Comparison of ENCODE assay signal across 8 mouse cellular contexts in genomic region chr5:35530442-35530841, GRCm38 (mm10). TPM values are rescaled to one million over a fixed set of nuclear protein-coding genes. Genes with fewer than 3 reads are reported as not detected.
DNase-seq lines count a peak whose midpoint lies in the region; ATAC-seq lines count a peak whose summit lies in the region.

No protein-coding gene starts in this region.

- peak; percentile 46 for DNase-seq in gastrocnemius, postnatal 14 days
- no peak for DNase-seq in gastrocnemius, postnatal 25 days
- DNase-seq in right cerebral cortex, adult 18-20 months = peak; percentile 35
- no peak for DNase-seq in right cerebral cortex, postnatal 25 days
- DNase-seq in cerebellum, postnatal 10 days = peak; percentile 74 to 79
- DNase-seq in heart, postnatal 36 days = peak; percentile 28 to 33
- DNase-seq in yolk sac, embryonic 10.5 days (ENCODE audit: low spot score) = peak; percentile 22

- ATAC-seq in megakaryocyte-erythroid progenitor cell, adult 5-6 weeks (replicated peaks; ENCODE audit: low FRiP score, low TSS enrichment, poor library complexity, severe bottlenecking) = peak; percentile 81

- intact Hi-C loops in gastrocnemius, postnatal 14 days (cut with DNase I; ENCODE audit: low total_unique reads) = no loop called here
- intact Hi-C loops in heart, postnatal 36 days (cut with DNase I) = no loop called here

RNA-seq across cellular contexts. Expression of gene Cpz, which starts 4.9 kb away (rescaled TPM):
- total RNA-seq in gastrocnemius, postnatal 14 days (2021) = 10 to 100 TPM; 12.5 to 14.5 TPM
- total RNA-seq in gastrocnemius, postnatal 25 days (2021) = 1 to 10 TPM; 3.0 to 3.2 TPM
- total RNA-seq in heart, postnatal 36 days (2021) = 1 to 10 TPM in 1 of 2 experiments, under 1 TPM in 1; 0.60 to 1.0 TPM
- total RNA-seq in megakaryocyte-erythroid progenitor cell, adult 5-6 weeks (2014; fragmentation: Nextera tagmentation) = not detected in 2 replicates
- not detected in 2 replicates for total RNA-seq in megakaryocyte-erythroid progenitor cell, adult 5-6 weeks (2017)

RNA-seq across cellular contexts. Expression of gene Trmt44, which starts 44.4 kb away (rescaled TPM):
- 1 to 10 TPM; 1.5 to 1.8 TPM for total RNA-seq in gastrocnemius, postnatal 14 days (2021)
- 1 to 10 TPM; 1.5 to 1.6 TPM for total RNA-seq in gastrocnemius, postnatal 25 days (2021)
- 1 to 10 TPM; 1.8 to 2.5 TPM for total RNA-seq in heart, postnatal 36 days (2021)
- total RNA-seq in megakaryocyte-erythroid progenitor cell, adult 5-6 weeks (2014; fragmentation: Nextera tagmentation) = 9.4 and 12.1 TPM in 2 replicates
- 8.0 and 8.4 TPM in 2 replicates for total RNA-seq in megakaryocyte-erythroid progenitor cell, adult 5-6 weeks (2017)

RNA-seq across cellular contexts. Expression of gene Acox3, which starts 52.4 kb away (rescaled TPM):
- total RNA-seq in gastrocnemius, postnatal 14 days (2021) = 10 to 100 TPM; 12.0 to 12.9 TPM
- total RNA-seq in gastrocnemius, postnatal 25 days (2021) = 10 to 100 TPM; 16.4 to 18.9 TPM
- 10 to 100 TPM; 28.0 to 28.6 TPM for total RNA-seq in heart, postnatal 36 days (2021)
- total RNA-seq in megakaryocyte-erythroid progenitor cell, adult 5-6 weeks (2014; fragmentation: Nextera tagmentation) = 7.9 and 12.4 TPM in 2 replicates
- total RNA-seq in megakaryocyte-erythroid progenitor cell, adult 5-6 weeks (2017) = 5.0 and 20.3 TPM in 2 replicates

Comparison
In these comparisons a context has a peak if more than half of its experiments do, and no peak if none do; other contexts are left out.
1. DNase-seq: peak in gastrocnemius, postnatal 14 days (single experiment), right cerebral cortex, adult 18-20 months (single experiment), cerebellum, postnatal 10 days (2 of 2), heart, postnatal 36 days (2 of 2) and yolk sac, embryonic 10.5 days (single experiment); none in gastrocnemius, postnatal 25 days (single experiment) and right cerebral cortex, postnatal 25 days (single experiment).